Mouse (Mus musculus) heart, adult 2 months (tissue): Measurements from ENCODE around the gene Dgkh.

Source experiments
- CTCF ChIP-seq: fragments of 200-600 bp; IDR thresholded peaks from 2 replicates; pipeline ENCODE4 v1.8.1; 2022; ENCODE audit warnings: antibody characterized with exemption, mild to moderate bottlenecking, moderate library complexity
- POLR2A ChIP-seq: fragments of 200-500 bp; IDR thresholded peaks from 2 replicates; pipeline ENCODE4 v1.6.1; 2011; ENCODE audit warnings: mild to moderate bottlenecking, low read depth, low read length, control low read depth; ENCODE audit not compliant: insufficient read depth

DNA sequence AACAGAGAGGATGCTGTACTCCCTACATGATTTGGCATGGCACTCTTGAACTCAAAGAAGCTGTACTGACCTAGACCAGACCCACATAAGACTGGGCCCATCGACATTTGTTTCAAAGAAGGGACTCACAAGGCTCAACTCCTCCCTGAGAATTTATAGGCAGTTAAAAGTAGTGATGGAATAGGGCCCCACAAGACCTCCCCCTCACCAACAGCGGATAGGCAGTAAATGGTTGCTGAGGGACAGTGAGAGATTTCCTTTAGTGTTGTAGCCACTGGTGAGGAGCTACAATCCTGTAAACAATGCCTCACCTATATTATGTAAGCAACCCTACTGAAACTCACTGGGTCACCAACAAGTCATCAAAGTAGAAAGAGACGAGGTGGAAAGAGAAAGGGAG lies 202.3 kb downstream of the Dgkh start:
- TF ChIP-seq CTCF = no peak
- no peak for TF ChIP-seq POLR2A
